Mouse (Mus musculus) CH12F3 (cell line): ENCODE measurements around the gene Stx4a.
"Not testable (repeated sequence)": the region's sequence is repeated elsewhere in the genome, so short reads cannot be mapped to it uniquely, and the experiment has no call there.

Source experiments
- in situ Hi-C: fragments of 300-500 bp; cut with MboI; formaldehyde crosslinking; loops from 2 replicates; pipeline ENCODE4 v1.14.3; 2020; ENCODE audit warnings: low sequenced_read_pairs

Gene Stx4a

GRCm38 (mm10) chr7:127866434-127866833 lies 42.3 kb downstream of the Stx4a start:
- in situ Hi-C loops = no loop called here

GRCm38 (mm10) chr7:127867641-127868040 lies 43.5 kb downstream of the Stx4a start:
- in situ Hi-C loops = no loop called here

GRCm38 (mm10) chr7:127869149-127869810 lies 45.2 kb downstream of the Stx4a start:
- in situ Hi-C loops = no loop called here

- in situ Hi-C loops = no loop called here
Measured at GRCm38 (mm10) chr7:127870136-127870821, 46.2 kb downstream of the Stx4a start.

GRCm38 (mm10) chr7:127874812-127875626 lies 50.9 kb downstream of the Stx4a start:
- in situ Hi-C loops = no loop called here

GRCm38 (mm10) chr7:127875627-127876001 lies 51.5 kb downstream of the Stx4a start:
- in situ Hi-C loops = no loop called here

GRCm38 (mm10) chr7:127876041-127876466 lies 52.0 kb downstream of the Stx4a start, which contains the start of gene Zfp646:
TSS of gene Zfp646 (plus strand) at chr7:127876221.
- in situ Hi-C loops = no loop called here

- in situ Hi-C loops = no loop called here
Measured at GRCm38 (mm10) chr7:127876467-127877348, 52.6 kb downstream of the Stx4a start, which contains the start of gene Zfp668. TSS of gene Zfp668 (minus strand) at chr7:127876828.

- in situ Hi-C loops = no loop called here
Measured at GRCm38 (mm10) chr7:127879301-127879700, 55.2 kb downstream of the Stx4a start.

GRCm38 (mm10) chr7:127880431-127880830 lies 56.3 kb downstream of the Stx4a start:
- in situ Hi-C loops = no loop called here

GRCm38 (mm10) chr7:127885951-127886350 lies 61.9 kb downstream of the Stx4a start:
- in situ Hi-C loops = no loop called here

GRCm38 (mm10) chr7:127886551-127886950 lies 62.5 kb downstream of the Stx4a start:
- in situ Hi-C loops = no loop called here

- in situ Hi-C loops = no loop called here
Measured at GRCm38 (mm10) chr7:127887191-127887590, 63.1 kb downstream of the Stx4a start.

GRCm38 (mm10) chr7:127887781-127888180 lies 63.7 kb downstream of the Stx4a start:
- in situ Hi-C loops = no loop called here

- in situ Hi-C loops = no loop called here
Measured at GRCm38 (mm10) chr7:127888821-127889220, 64.7 kb downstream of the Stx4a start.

GRCm38 (mm10) chr7:127890798-127891197 lies 66.7 kb downstream of the Stx4a start, which contains the start of gene Prss53:
TSS of gene Prss53 (minus strand) at chr7:127890970.
- in situ Hi-C loops = no loop called here

GRCm38 (mm10) chr7:127894480-127894879 lies 70.4 kb downstream of the Stx4a start:
- in situ Hi-C loops = no loop called here

GRCm38 (mm10) chr7:127895442-127895841 lies 71.3 kb downstream of the Stx4a start, which contains the start of the genes Gm21974 and Vkorc1:
TSS of gene Gm21974 (minus strand) at chr7:127895454.
TSS of gene Vkorc1 (minus strand) at chr7:127895617.
- in situ Hi-C loops = no loop called here

- in situ Hi-C loops = not testable (repeated sequence)
Measured at GRCm38 (mm10) chr7:127895891-127896290, 71.8 kb downstream of the Stx4a start.

GRCm38 (mm10) chr7:127896384-127896783 lies 72.3 kb downstream of the Stx4a start:
- in situ Hi-C loops = no loop called here
